Mouse (Mus musculus) left cerebral cortex, postnatal 25 days (tissue): Measurements from ENCODE around the gene Otof. TPM values are rescaled to one million over a fixed set of nuclear protein-coding genes. Genes with fewer than 3 reads are reported as not detected.
A peak's percentile ranks its signal among the peaks of the same experiment; 100 is the strongest.

Experiments used
- DNase-seq, 2 experiments: peaks; one replicate each; pipeline ENCODE4 v3.0.0; 2022; ENCODE audit warnings: low spot score in 2 of 2, mixed read lengths in 1 of 2
- intact Hi-C: fragments of 180-260 bp; cut with DNase I; formaldehyde crosslinking; loops from one replicate; pipeline ENCODE4 v1.15.1; 2025
- total RNA-seq, 2 experiments: library from RNA; stranded (reverse); gene quantifications; 2 replicates each; pipeline ENCODE4 v1.2.3; 2021

Gene Otof
- 10 to 100 TPM; 17.3 to 24.0 TPM for total RNA-seq

DNA sequence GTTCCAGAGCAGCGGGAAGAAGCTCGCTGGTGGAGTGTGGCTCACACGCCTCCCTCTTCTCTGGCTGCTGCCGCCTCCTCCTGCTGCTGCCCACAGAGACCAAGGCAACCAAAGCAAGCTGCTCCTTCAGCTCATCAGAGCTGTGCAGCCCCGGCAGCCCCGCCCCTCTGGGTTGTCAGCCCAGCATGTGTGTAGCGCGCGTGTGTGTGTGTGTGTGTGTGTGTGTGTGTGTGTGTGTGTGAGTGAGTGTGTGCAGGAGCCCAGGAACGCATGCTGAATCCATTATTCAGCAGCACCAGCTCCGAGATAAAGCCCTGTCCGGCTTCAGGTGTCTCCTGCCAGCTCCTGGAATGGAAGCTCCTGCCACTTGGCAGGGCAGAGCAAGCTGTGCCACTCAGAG lies at the start of gene Otof:
Otof (minus strand) TSS at position 112 of the 400 bp plus-strand sequence.
- peak; percentile 71 to 84 for DNase-seq
- intact Hi-C loops, result no loop called here

DNA sequence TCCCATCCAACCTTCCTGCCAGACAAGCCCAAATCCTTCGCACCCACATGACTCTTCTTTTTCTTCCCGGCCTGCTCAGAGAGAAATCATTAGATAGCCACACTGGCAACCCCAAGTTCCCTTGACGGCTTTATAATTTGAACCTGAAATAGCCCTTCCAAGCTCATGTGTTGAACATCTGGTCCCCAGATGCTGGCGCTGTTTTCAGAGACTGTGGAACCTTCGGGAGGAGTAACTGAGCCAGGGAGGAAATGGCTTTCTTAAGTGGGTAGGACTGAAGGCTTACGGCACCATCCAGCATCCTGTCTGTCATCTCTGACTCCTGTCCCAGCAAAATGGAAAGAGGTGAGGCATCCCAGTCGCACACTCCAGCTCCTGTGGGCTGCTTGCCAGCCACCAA lies 35.6 kb upstream of the Otof start:
- no peak for DNase-seq
- intact Hi-C loops, result no loop called here

DNA sequence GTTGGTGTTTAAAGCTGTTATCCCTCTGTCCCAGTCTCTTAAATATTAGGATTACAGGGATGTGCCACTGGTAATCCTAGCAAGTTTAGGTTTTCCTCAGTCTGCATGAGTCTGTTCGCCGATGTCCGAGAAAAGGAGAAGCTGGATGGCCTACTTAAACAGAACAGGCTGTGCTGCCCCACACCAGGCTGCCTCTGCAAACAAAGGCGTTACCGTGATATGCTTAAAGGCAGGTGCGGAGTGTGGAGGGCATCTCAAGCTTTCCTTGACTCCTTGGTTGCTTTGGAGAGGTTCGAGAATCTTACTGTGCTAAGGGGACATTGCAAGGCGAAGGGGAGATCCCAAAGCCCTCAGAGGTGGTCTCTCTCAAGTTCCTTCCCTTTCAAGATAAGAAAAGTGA lies 35.1 kb upstream of the Otof start:
- intact Hi-C loops, result no loop called here
- no peak for DNase-seq

- intact Hi-C loops, result no loop called here
- no peak for DNase-seq
Measured at GRCm38 (mm10) chr5:30495288-30495687, 33.6 kb upstream of the Otof start.

DNA sequence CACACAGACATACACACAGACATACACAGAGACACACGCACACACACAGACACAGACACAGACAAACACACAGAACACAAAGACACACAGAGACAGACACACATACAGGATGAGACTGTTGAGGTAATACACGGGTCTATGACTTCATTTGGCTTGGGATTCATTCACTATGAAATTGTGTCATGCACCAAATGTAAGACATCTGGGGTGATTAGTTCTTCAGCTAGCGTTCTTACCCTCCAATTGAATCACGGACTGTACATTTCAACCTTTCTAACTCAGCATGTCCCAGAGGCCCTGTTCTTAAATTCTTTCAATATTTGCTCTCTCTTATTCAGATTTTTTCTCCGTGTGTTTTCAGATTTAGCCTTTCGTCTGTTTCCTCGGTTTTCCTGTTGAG lies 32.9 kb upstream of the Otof start:
- intact Hi-C loops, result no loop called here
- no peak for DNase-seq

DNA sequence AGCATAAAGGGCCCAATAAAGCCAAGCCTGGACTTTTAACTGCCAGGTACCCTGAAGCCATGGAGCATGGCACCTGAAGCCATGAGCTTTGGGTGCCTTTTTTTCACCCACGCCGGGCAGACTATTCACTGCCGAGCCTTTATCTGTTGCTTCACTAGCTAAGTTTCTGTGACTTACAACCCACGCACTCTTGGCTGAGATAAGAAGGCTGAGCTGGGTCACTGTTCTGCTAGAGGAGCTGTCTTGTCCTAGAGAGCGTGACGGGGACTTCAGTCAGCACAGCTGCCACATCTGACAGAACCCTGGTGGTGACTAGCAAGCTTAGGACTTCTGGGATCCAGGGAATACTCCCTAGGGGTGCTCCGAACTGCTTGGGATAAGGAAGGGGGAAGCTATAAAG lies 32.0 kb upstream of the Otof start:
- no peak for DNase-seq
- intact Hi-C loops, result no loop called here

GRCm38 (mm10) chr5:30490845-30491244 lies 29.1 kb upstream of the Otof start:
- intact Hi-C loops, result no loop called here

DNA sequence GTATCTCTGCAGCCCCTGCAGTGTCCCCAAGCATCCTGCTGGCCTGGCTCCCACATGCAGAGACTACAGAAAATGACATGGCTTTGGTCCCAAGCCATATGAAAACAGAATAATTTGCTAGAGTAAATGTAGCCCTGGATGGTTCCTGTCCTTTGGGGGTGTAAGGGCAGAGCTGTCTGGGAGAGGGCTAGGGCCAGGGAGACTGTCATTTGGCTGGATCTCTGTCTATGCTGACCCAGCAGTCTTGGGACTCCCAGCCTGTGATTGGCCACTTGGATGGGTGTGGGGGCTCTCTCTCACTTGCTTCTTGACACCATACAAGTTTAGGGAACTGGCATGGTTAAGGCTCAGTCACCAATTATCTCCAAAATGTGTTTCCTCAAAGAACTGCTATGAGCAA lies 28.5 kb upstream of the Otof start:
- intact Hi-C loops, result no loop called here
- no peak for DNase-seq

More at GRCm38 (mm10) chr5:30490845-30491244, 29.1 kb upstream of the Otof start:
- peak in 1 of 2 experiments; percentile 33 for DNase-seq

GRCm38 (mm10) chr5:30485136-30485535 lies 23.4 kb upstream of the Otof start:
- no peak for DNase-seq
- intact Hi-C loops, result no loop called here

DNA sequence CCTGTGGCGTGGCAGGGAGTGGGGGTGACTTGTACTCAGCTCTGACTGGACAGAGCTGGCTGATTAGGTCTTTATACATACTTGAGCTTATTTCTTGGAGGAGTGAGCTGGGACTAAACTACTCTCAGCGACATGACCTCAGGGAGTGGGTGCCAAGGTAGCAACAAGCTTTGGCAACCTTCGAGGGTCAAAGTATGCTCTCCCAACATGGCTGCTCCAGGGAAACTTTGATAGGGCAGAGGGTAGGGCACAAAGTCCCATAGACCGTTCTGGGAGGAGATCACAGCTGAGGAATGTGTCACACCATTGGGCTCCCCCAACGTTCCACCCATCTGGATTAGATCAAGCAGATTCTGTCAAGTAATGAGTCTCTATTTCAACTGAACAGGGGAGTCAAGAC lies 22.9 kb upstream of the Otof start:
- DNase-seq, result no peak
- intact Hi-C loops, result loop anchor here (5.0 kb wide), 1 partner anchor 267 kb away; no protein-coding TSS in a partner anchor

- no peak for DNase-seq
- intact Hi-C loops, result loop anchor here (2.0 to 5.0 kb wide), 2 partner anchors 61 to 266 kb away; no protein-coding TSS in a partner anchor
Measured at GRCm38 (mm10) chr5:30483533-30483932, 21.8 kb upstream of the Otof start.

- intact Hi-C loops, result loop anchor here (1.0 to 5.0 kb wide), 3 partner anchors 60 to 265 kb away; no protein-coding TSS in a partner anchor
Measured at GRCm38 (mm10) chr5:30482319-30482718, 20.6 kb upstream of the Otof start.

DNA sequence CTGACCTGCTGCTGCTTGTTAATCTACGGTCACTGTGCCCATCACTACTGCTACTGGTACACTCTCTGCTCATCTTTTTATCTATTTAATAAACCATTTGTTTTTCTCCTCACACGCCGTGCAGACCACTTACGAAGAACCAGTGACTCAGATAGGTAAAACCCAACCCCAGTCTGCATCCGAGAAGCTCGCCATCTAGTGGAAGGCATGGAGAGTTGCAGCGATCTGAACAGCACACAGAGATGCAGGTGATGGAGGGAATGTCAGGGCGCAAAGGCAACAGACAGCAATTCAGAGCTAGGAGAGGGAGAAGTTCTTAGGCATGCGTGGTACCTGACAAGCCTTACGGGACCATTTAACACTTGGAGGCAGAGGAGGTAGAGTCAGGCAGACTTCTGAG lies 14.8 kb upstream of the Otof start:
- intact Hi-C loops, result no loop called here
- peak; percentile 44 to 53 for DNase-seq

More at GRCm38 (mm10) chr5:30482319-30482718, 20.6 kb upstream of the Otof start:
- DNase-seq, result peak; percentile 69 to 72

GRCm38 (mm10) chr5:30472148-30472547 lies 10.4 kb upstream of the Otof start:
- intact Hi-C loops, result no loop called here
- no peak for DNase-seq

- intact Hi-C loops, result no loop called here
- no peak for DNase-seq
Measured at GRCm38 (mm10) chr5:30470454-30470853, 8.7 kb upstream of the Otof start.

DNA sequence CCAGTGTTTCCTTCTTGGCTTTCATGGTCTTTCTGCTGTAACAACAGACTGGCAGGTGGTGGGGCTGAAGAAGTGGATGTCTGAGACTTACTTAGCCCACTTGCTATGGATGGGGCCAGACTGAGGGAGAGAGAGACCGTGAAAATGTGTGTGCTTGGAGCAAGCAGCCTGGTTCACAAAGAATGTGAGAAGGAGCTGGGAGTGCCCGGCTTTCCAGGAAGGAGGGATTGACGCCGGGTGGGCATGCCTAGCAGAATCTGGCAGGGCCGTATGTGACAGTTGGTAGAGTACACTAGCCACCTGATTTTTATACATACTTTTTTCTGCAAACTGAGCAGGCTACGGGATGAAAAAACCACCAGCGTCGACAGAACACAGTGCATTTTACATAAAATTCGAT lies 4.6 kb upstream of the Otof start:
- intact Hi-C loops, result no loop called here
- peak in 1 of 2 experiments; percentile 15 for DNase-seq

DNA sequence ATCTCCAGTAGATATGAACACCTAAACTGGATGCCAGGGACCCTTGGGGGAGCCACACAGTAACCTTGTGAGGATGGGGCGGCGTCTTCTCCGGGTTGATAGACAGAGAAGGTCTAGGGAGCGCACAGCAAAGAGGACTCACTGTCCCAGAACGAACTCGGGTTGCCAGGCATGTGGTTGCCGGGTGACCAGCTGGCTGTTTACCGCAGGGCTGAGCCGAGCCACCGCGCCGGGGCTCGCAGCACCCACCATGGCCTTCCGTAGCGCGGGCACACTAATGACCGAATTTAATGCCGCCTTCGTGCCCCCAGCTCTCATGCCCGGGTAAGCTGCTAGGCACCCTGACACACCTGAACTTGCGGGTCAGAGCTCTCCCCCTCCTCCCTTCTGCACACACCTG lies 4.1 kb upstream of the Otof start, which contains the start of gene 1700001C02Rik:
1700001C02Rik (plus strand) TSS at position 187 of the 400 bp plus-strand sequence.
- no peak for DNase-seq
- intact Hi-C loops, result no loop called here

- no peak for DNase-seq
- intact Hi-C loops, result no loop called here
Measured at GRCm38 (mm10) chr5:30460155-30460554, 1.6 kb downstream of the Otof start.

DNA sequence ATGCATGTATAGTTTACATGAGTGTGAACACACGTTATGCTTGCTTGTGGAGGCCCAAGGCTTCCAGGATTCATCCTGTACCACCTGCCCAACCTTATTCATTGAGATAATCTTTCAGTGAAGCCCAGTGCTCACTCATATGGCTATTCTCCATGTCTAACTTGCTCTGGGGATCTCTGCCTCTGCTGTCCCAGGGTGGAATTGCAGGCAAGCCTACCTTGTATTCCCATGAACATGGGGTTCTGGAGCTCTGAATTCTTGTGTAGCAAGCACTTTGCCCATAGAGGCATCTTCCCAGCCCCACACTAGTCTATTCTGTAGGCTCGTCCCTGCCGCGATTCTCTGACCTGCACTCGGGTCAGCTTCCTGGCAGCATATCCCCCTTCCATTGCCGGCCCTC lies 5.7 kb downstream of the Otof start:
- intact Hi-C loops, result no loop called here
- peak in 1 of 2 experiments; percentile 47 for DNase-seq

DNA sequence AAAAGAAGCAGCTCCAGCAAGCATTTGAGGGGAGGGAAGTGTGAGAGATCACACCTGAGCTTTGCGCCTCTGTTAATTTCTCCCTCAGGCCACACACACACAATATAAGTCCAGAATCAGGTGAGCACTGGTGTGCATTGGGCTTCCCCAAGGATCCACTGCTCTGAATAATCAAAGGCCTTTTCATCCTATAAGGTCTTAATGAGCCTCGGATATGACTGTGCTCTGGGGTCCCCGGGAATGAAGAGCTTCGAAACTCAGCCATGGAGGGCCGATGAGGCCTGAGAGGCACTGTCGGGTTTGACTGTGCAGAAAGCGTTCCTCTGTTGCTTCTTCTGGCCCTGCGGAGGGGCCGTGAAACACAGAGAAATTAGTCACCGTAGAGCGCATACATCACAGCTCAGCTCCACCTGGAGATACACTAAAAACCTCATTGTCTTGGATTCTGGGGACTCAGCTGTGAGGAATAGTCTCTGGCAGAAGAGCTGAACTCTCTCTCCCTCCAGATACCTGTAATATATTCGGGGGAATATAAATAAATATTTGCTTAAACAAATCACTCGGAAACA lies 17.3 kb downstream of the Otof start:
- DNase-seq, result no peak
- intact Hi-C loops, result no loop called here

DNA sequence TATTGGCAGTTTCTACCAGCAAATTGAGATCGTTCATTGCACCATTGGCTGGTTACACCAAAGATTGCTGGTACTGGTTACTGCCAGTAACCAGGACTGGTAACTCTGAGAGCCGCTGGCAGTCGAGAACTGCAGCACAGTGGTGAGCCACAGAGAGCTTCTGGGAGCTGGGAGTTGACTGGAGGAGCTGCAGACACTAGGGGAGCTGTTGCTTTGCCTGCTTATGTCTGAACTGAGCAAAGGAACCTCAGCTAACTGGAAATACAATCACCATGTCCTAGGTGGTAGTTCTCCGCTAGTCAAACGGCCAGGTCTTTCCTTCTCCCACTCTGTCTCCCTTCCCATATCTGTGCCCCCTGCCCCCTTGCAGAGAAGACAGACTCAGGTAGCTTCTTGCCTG lies 19.5 kb downstream of the Otof start:
- peak in 1 of 2 experiments; percentile 43 for DNase-seq
- intact Hi-C loops, result no loop called here
